Mouse (Mus musculus) liver, embryonic 14.5 days (tissue): ENCODE measurements around the gene Dnajc16. TPM values are rescaled to one million over a fixed set of nuclear protein-coding genes. Genes with fewer than 3 reads are reported as not detected.

Experiments used
- ATAC-seq: fragments of 200-750 bp; cut with Nextera tagmentation; 2 replicates; pipeline ENCODE4 v1.8.0; 2017; ENCODE audit warnings: moderate number of reproducible peaks, mild to moderate bottlenecking, moderate library complexity; ENCODE audit not compliant: insufficient read depth
- DNase-seq, 3 experiments: peaks; one replicate each; pipeline ENCODE4 v3.0.0-alpha.2; 2012 to 2013; ENCODE audit warnings: low read depth in 3 of 3, low spot score in 3 of 3
- H3K27ac ChIP-seq: fragments of 300-500 bp; sonication (generic); 2 replicates; pipeline ENCODE4 v1.5.1; 2014; ENCODE audit warnings: moderate library complexity, mild to moderate bottlenecking, control low read depth, inconsistent platforms
- H3K27me3 ChIP-seq: fragments of 300-500 bp; sonication (generic); 2 replicates; pipeline ENCODE4 v1.6.1; 2014; ENCODE audit warnings: mild to moderate bottlenecking, low read length, moderate library complexity; ENCODE audit not compliant: control insufficient read depth, insufficient read depth
- H3K36me3 ChIP-seq: fragments of 300-500 bp; sonication (generic); replicated peaks from 2 replicates; pipeline ENCODE4 v1.6.1; 2014; ENCODE audit warnings: low read depth; ENCODE audit not compliant: control insufficient read depth, insufficient read depth
- H3K4me1 ChIP-seq, 2 experiments: fragments of 200-500 bp in 1 of 2; fragments of 300-500 bp in 1 of 2; sonication (generic) in 1 of 2; replicated peaks; 2 replicates each; pipeline ENCODE4 v1.6.1; 2012 to 2014; ENCODE audit warnings: antibody characterized with exemption in 1 of 2, inconsistent platforms in 1 of 2, low read length in 1 of 2; ENCODE audit not compliant: control insufficient read depth in 2 of 2, insufficient read depth in 2 of 2
- H3K4me2 ChIP-seq: fragments of 300-500 bp; sonication (generic); 2 replicates; pipeline ENCODE4 v1.6.1; 2014; ENCODE audit warnings: low read depth, mild to moderate bottlenecking, control low read depth, moderate library complexity
- H3K4me3 ChIP-seq, 2 experiments: fragments of 200-500 bp in 1 of 2; fragments of 300-500 bp in 1 of 2; sonication (generic) in 1 of 2; 2 replicates each; pipeline ENCODE4 v1.5.1; 2012 to 2014; ENCODE audit warnings: low read depth in 2 of 2, low read length in 2 of 2, mild to moderate bottlenecking in 2 of 2, control low read depth in 1 of 2, inconsistent platforms in 1 of 2, moderate library complexity in 1 of 2; ENCODE audit not compliant: insufficient read depth in 1 of 2
- H3K9ac ChIP-seq: fragments of 300-500 bp; sonication (generic); replicated peaks from 2 replicates; pipeline ENCODE4 v1.6.1; 2014; ENCODE audit warnings: mild to moderate bottlenecking, control low read depth, moderate library complexity
- H3K9me3 ChIP-seq: fragments of 300-500 bp; sonication (generic); 2 replicates; pipeline ENCODE4 v1.6.1; 2016; ENCODE audit warnings: low read length, mixed read lengths; ENCODE audit not compliant: control insufficient read depth
- CTCF ChIP-seq: IDR thresholded peaks from 2 replicates; pipeline ENCODE4 v1.5.1; 2016; ENCODE audit warnings: antibody characterized with exemption, low read depth, control low read depth
- EP300 ChIP-seq: IDR thresholded peaks from 2 replicates; pipeline ENCODE4 v1.6.1; 2016; ENCODE audit warnings: antibody characterized with exemption, low read depth
- WGBS: fragments of 180-500 bp; shearing (Covaris S2); extraction: QIAGEN DNeasy Blood & Tissue Kit; methylation state at CpG from one replicate; pipeline ENCODE4 v1.1.7; 2014; ENCODE audit not compliant: insufficient replicate concordance; 5-methylcytosine and 5-hydroxymethylcytosine counted together
- polyA plus RNA-seq, 2 experiments: library from polyadenylated mRNA; depleted of rRNA in 1 of 2; stranded (reverse) in 1 of 2; unstranded in 1 of 2; fragments of >200 nt; fragmentation: Nextera tagmentation in 1 of 2; extraction: Ambion mirVana in 1 of 2; gene quantifications; 2 replicates each; pipeline versions ENCODE4 v1.2.1 to v1.2.3; 2012 to 2014

The Dnajc16 gene
- polyA plus RNA-seq, 2 experiments = 1.7 to 2.8 TPM

- ATAC-seq = peak; percentile 92
- H3K4me3 ChIP-seq = peak overlapping the region; percentile 32 to 37; a peak in 3 of 4 replicates
- peaks cover 5% of the 10 kb centered on the region in 2 experiments; a peak in 3 of 4 replicates for H3K4me1 ChIP-seq
- no peak overlapping the region; the same call in 1 of the 2 replicates for H3K27ac ChIP-seq
- 10% methylated on average over 24 of the region's 24 CpGs for WGBS
- H3K9ac ChIP-seq = peak overlapping the region; percentile 6
- no peaks in the 10 kb centered on the region for H3K36me3 ChIP-seq
- peak; percentile 85 for DNase-seq
- H3K4me2 ChIP-seq = peak overlapping the region; percentile 64
- TF ChIP-seq EP300 (no peak), CTCF (no peak)
- no peaks in the 10 kb centered on the region for H3K9me3 ChIP-seq
- H3K27me3 ChIP-seq = no peaks in the 10 kb centered on the region
These were observed 56.1 kb downstream of the Dnajc16 start for GRCm38 (mm10) chr4:141734446-141735205.

DNA sequence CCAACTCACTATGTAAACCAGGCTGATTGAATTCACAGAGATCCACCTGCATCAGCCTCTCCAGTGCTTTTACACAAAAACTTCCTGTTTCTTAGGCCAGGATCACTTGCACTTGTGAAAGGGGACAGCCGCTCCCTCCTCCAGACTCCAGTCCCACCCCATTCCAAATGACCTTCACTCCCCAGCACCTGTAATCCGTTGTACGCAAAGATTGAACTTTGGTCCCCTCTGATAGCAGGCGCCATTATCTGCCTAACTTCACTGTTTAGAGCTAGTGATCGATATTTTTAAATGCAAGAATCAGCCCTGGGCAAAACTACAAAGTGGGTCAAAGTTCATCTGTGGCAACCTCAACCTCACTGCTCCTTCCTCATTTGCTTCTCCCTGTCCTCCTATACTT lies 59.0 kb downstream of the Dnajc16 start:
- H3K36me3 ChIP-seq = no peaks in the 10 kb centered on the region
- no peak overlapping the region; the same call in 1 of the 2 replicates for H3K27ac ChIP-seq
- 60% methylated on average over 5 of the region's 5 CpGs for WGBS
- no peak overlapping the region for H3K4me2 ChIP-seq
- H3K9ac ChIP-seq = no peak overlapping the region
- DNase-seq (no peak), ATAC-seq (peak; percentile 12; the same call in 1 of the 2 replicates)
- no peaks in the 10 kb centered on the region for H3K27me3 ChIP-seq
- no peak overlapping the region for H3K4me3 ChIP-seq
- peaks cover 5 to 8% of the 10 kb centered on the region in 2 experiments; a peak in 3 of 4 replicates for H3K4me1 ChIP-seq
- H3K9me3 ChIP-seq = no peaks in the 10 kb centered on the region
- TF ChIP-seq EP300 (no peak), CTCF (no peak)

DNA sequence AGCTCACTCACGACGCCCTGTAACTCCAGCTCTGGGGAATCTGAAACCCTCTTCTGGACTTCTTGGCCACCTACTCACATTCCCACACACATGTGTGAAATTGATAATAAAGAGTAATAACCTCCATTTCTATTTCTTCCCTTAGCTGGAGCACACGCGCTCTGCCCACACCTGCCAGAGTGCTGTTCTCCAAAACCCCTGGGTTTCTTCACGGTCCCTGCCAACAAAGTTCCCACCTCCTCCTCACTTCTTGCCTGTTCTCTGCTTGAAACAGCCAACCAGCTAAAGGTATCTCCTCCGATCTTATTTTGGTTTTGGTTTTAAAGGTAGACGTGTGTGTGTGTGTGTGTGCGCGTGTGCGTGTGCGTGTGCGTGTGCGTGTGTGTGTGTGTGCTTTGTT lies 60.3 kb downstream of the Dnajc16 start:
- DNase-seq = no peak
- ATAC-seq = no peak
- 78% methylated on average over 13 of the region's 13 CpGs for WGBS
- Histone ChIP-seq H3K4me1 (peaks cover 11 to 15% of the 10 kb centered on the region in 2 experiments), H3K4me3 (no peak overlapping the region), H3K27ac (no peak overlapping the region), H3K4me2 (no peak overlapping the region), H3K9ac (no peak overlapping the region), H3K36me3 (no peaks in the 10 kb centered on the region), H3K9me3 (no peaks in the 10 kb centered on the region), H3K27me3 (no peaks in the 10 kb centered on the region)
- TF ChIP-seq CTCF = no peak
- TF ChIP-seq EP300 = no peak

DNA sequence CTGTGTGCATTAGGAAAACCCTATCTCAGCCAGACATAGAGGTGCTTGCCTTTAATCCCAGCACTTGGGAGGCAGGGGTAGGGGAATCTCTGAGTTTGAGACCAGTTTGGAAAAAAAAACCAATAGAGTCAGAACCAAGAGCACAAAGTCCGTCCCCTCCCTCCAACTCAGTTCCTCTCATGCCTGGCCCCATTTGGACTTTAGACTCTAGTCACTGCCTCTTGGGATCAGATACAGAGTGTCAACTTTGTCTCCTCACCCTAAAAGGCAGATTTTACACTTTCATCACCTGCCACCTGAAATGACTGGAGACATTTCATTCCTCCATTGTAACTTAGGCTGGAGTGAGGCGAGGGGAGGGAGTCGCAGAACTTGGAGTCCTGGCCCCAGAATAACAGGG lies 61.5 kb downstream of the Dnajc16 start:
- ATAC-seq (no peak), DNase-seq (no peak)
- no peak overlapping the region for H3K4me3 ChIP-seq
- H3K36me3 ChIP-seq = no peaks in the 10 kb centered on the region
- no peak overlapping the region for H3K27ac ChIP-seq
- no peaks in the 10 kb centered on the region for H3K27me3 ChIP-seq
- H3K4me2 ChIP-seq = no peak overlapping the region
- no peaks in the 10 kb centered on the region for H3K9me3 ChIP-seq
- no peak overlapping the region for H3K9ac ChIP-seq
- TF ChIP-seq EP300 = no peak
- TF ChIP-seq CTCF = no peak
- H3K4me1 ChIP-seq = peaks cover 15 to 19% of the 10 kb centered on the region in 2 experiments
- WGBS = 64% methylated on average over 3 of the region's 3 CpGs

DNA sequence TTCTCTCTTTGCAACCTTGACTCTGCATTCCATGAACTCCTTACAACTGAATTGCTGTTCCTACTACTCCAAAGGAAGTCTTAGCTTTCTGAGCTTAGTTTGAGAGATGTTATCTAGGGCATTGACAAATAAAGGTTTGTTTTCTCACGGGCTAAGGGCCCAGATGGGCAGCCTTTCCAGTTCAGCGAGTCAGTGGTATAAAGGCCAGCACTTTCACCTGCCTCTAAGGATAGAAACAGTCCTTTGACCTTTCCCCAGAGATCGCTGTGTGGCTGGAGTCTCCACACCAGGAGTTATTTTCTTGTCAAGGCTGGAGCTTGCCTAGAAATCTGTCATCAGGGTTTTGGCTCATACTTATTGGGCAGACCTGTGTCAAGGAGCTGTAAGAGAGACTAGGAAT lies 65.0 kb downstream of the Dnajc16 start:
- Histone ChIP-seq H3K9me3 (no peaks in the 10 kb centered on the region), H3K9ac (no peak overlapping the region), H3K27me3 (no peaks in the 10 kb centered on the region), H3K27ac (no peak overlapping the region), H3K4me3 (no peak overlapping the region), H3K4me2 (no peak overlapping the region), H3K36me3 (peaks cover 3% of the 10 kb centered on the region), H3K4me1 (peaks cover 32 to 37% of the 10 kb centered on the region in 2 experiments)
- no peak for ATAC-seq
- TF ChIP-seq EP300 (no peak), CTCF (no peak)
- DNase-seq = no peak
- 37% methylated on average over 3 of the region's 3 CpGs for WGBS
